ENCODE assay signal across 18 mouse cellular contexts in the genomic region with DNA sequence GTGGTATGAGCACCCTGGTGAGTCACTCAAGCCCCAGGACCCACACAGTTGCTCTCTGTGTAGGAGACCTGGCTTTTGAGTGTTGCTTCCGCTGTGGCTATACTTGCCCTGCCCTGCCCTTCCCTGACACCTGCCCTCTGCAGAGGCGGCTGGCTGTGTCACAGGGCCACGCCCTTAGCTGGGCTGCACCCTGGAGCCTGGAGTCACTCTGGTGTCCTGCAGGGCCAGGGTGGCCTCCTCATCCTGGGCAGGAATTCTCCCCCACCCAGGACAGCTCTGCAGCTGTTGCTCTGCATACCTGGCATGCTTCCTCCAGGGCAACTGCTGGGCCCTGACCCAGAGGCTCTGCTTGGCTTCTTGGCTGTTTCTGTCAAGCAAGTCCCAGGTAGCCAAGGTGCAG. TPM values are rescaled to one million over a fixed set of nuclear protein-coding genes. Genes with fewer than 3 reads are reported as not detected.
DNase-seq lines count a peak whose midpoint lies in the region; ATAC-seq and TF ChIP-seq lines count a peak whose summit lies in the region.
"Had no signal": no experiment of that assay in that cellular context is flagged by ENCODE, and none has a peak within 500 bp of the region (broad histone marks: within the 10 kb centered on the region; RNA-seq: fewer than 3 reads in every experiment).

No protein-coding gene starts in this region.

- no peak overlapping the region for H3K9ac ChIP-seq in lung, embryonic 16.5 days (ENCODE audit: low read length)
- H3K9ac ChIP-seq in kidney, embryonic 15.5 days = no peak overlapping the region
- H3K9ac ChIP-seq in stomach, postnatal 0 days (ENCODE audit: low read length) = no peak overlapping the region
- H3K9ac ChIP-seq in midbrain, embryonic 14.5 days (replicated peaks; ENCODE audit: low read length) = no peak overlapping the region
- H3K9ac ChIP-seq: hindbrain, embryonic 14.5 days had no signal

- no peak overlapping the region for H3K4me3 ChIP-seq in gastrocnemius, adult 2 months
- H3K4me3 ChIP-seq in lung, embryonic 16.5 days (ENCODE audit: low read length) = no peak overlapping the region
- no peak overlapping the region for H3K4me3 ChIP-seq in lung, adult 2 months (replicated peaks; ENCODE audit: extremely low read depth, low read depth, low read length)
- H3K4me3 ChIP-seq in kidney, embryonic 15.5 days (replicated peaks) = no peak overlapping the region
- no peak overlapping the region for H3K4me3 ChIP-seq in stomach, postnatal 0 days (ENCODE audit: low read depth, low read length)
- no peak overlapping the region for H3K4me3 ChIP-seq in midbrain, embryonic 14.5 days (replicated peaks; ENCODE audit: low read depth, low read length)

- DNase-seq in gastrocnemius, adult 2 months = peak; percentile 26
- no peak for DNase-seq in gastrocnemius, postnatal 36 days
- no peak for DNase-seq in lung, adult 2 months
- peak; percentile 33 for DNase-seq in stomach, postnatal 0 days (ENCODE audit: low spot score)
- DNase-seq in midbrain, embryonic 14.5 days = no peak
- DNase-seq: cerebellum, adult 9-10 months; heart, adult 11 months; lung, adult 18-20 months; right cerebral cortex, postnatal 14 days; thymus, postnatal 4 days had no signal

- no peak for TF ChIP-seq CTCF in gastrocnemius, adult 2 months (IDR thresholded peaks at IDR 0.05)
- TF ChIP-seq CTCF in lung, adult 2 months (IDR thresholded peaks at IDR 0.05; ENCODE audit: insufficient read depth, low read length) = no peak
- TF ChIP-seq CTCF in stomach, postnatal 0 days (IDR thresholded peaks at IDR 0.05; ENCODE audit: low read depth) = no peak

- 62% methylated on average over 3 of the region's 3 CpGs for WGBS in lung, embryonic 16.5 days
- whole genome bisulfite sequencing in lung, adult 2 months = 53% methylated on average over 3 of the region's 3 CpGs
- 40% methylated on average over 3 of the region's 3 CpGs for WGBS in kidney, embryonic 15.5 days
- 47% methylated on average over 3 of the region's 3 CpGs for WGBS in stomach, postnatal 0 days
- WGBS in midbrain, embryonic 14.5 days = 69% methylated on average over 3 of the region's 3 CpGs

- no peaks in the 10 kb centered on the region for H3K36me3 ChIP-seq in lung, embryonic 16.5 days (ENCODE audit: control insufficient read depth, insufficient read depth, low read length)
- no peaks in the 10 kb centered on the region for H3K36me3 ChIP-seq in kidney, embryonic 15.5 days
- no peaks in the 10 kb centered on the region for H3K36me3 ChIP-seq in stomach, postnatal 0 days (ENCODE audit: control insufficient read depth, insufficient read depth, low read length)
- H3K36me3 ChIP-seq in midbrain, embryonic 14.5 days (ENCODE audit: control insufficient read depth, insufficient read depth, low read length) = no peaks in the 10 kb centered on the region

- no peak overlapping the region for H3K4me2 ChIP-seq in lung, embryonic 16.5 days (ENCODE audit: low read depth, low read length)
- H3K4me2 ChIP-seq in kidney, embryonic 15.5 days = no peak overlapping the region
- H3K4me2 ChIP-seq in stomach, postnatal 0 days (replicated peaks; ENCODE audit: low read depth) = no peak overlapping the region
- H3K4me2 ChIP-seq in midbrain, embryonic 14.5 days (ENCODE audit: low read length) = no peak overlapping the region
- H3K4me2 ChIP-seq: hindbrain, embryonic 14.5 days had no signal

- H3K27me3 ChIP-seq in lung, embryonic 16.5 days (ENCODE audit: control insufficient read depth, insufficient read depth, low read depth, low read length) = no peaks in the 10 kb centered on the region
- H3K27me3 ChIP-seq in kidney, embryonic 15.5 days = no peaks in the 10 kb centered on the region
- H3K27me3 ChIP-seq in stomach, postnatal 0 days (ENCODE audit: control insufficient read depth, insufficient read depth, low read length) = no peaks in the 10 kb centered on the region
- no peaks in the 10 kb centered on the region for H3K27me3 ChIP-seq in midbrain, embryonic 14.5 days (ENCODE audit: control insufficient read depth, insufficient read depth, low read length)

- H3K4me1 ChIP-seq in lung, embryonic 16.5 days (replicated peaks; ENCODE audit: control insufficient read depth, insufficient read depth, low read length) = 0 out of 2 replicates have a peak, but pooled peaks cover 2% of the 10 kb centered on the region
- no peaks in the 10 kb centered on the region for H3K4me1 ChIP-seq in lung, adult 2 months (ENCODE audit: control insufficient read depth, insufficient read depth, low read length)
- H3K4me1 ChIP-seq in kidney, embryonic 15.5 days = peaks cover 12% of the 10 kb centered on the region
- no peaks in the 10 kb centered on the region for H3K4me1 ChIP-seq in stomach, postnatal 0 days (replicated peaks; ENCODE audit: control insufficient read depth, insufficient read depth)
- H3K4me1 ChIP-seq in midbrain, embryonic 14.5 days (ENCODE audit: control insufficient read depth, insufficient read depth, low read length) = no peaks in the 10 kb centered on the region

- H3K27ac ChIP-seq in gastrocnemius, adult 2 months = no peak overlapping the region
- H3K27ac ChIP-seq in lung, embryonic 16.5 days (ENCODE audit: low read length) = no peak overlapping the region
- H3K27ac ChIP-seq in kidney, embryonic 15.5 days = no peak overlapping the region
- no peak overlapping the region for H3K27ac ChIP-seq in stomach, postnatal 0 days (replicated peaks)
- no peak overlapping the region for H3K27ac ChIP-seq in midbrain, embryonic 14.5 days (replicated peaks; ENCODE audit: low read depth, low read length)
- H3K27ac ChIP-seq: hindbrain, embryonic 14.5 days had no signal

- no peaks in the 10 kb centered on the region for H3K9me3 ChIP-seq in lung, embryonic 16.5 days (ENCODE audit: control insufficient read depth, low read length)
- H3K9me3 ChIP-seq in kidney, embryonic 15.5 days (replicated peaks) = no peaks in the 10 kb centered on the region
- no peaks in the 10 kb centered on the region for H3K9me3 ChIP-seq in stomach, postnatal 0 days (ENCODE audit: control insufficient read depth, low read length)
- H3K9me3 ChIP-seq in midbrain, embryonic 14.5 days (ENCODE audit: control insufficient read depth, low read length) = no peaks in the 10 kb centered on the region

- no peak for TF ChIP-seq EP300 in stomach, postnatal 0 days (optimal IDR thresholded peaks at IDR 0.05)

- intact Hi-C loops in gastrocnemius, adult 2 months (cut with DNase I) = no loop called here
- intact Hi-C loops in gastrocnemius, postnatal 36 days (cut with DNase I) = no loop called here

- no peak for TF ChIP-seq POLR2A in lung, adult 2 months (IDR thresholded peaks at IDR 0.05; ENCODE audit: borderline replicate concordance, extremely low read depth, low read depth, low read length)

- ATAC-seq in lung, embryonic 16.5 days (ENCODE audit: low read depth) = 0 out of 2 replicates have a peak, but pooled peaks have one; percentile 6
- 0 out of 2 replicates have a peak, but pooled peaks have one; percentile 43 for ATAC-seq in kidney, embryonic 15.5 days (replicated peaks; ENCODE audit: low FRiP score)
- peak; percentile 72; the same call in 1 of the 2 replicates for ATAC-seq in stomach, postnatal 0 days (ENCODE audit: low FRiP score, low TSS enrichment)
- no peak for ATAC-seq in midbrain, embryonic 14.5 days (ENCODE audit: low FRiP score, low TSS enrichment)
- ATAC-seq in monocyte, adult 5-6 weeks (replicated peaks; ENCODE audit: insufficient number of reproducible peaks, low FRiP score, low TSS enrichment, poor library complexity, severe bottlenecking) = no peak
- ATAC-seq: activated CD4-positive, CD25-positive, alpha-beta regulatory T cell, adult 4 months; forebrain, embryonic 14.5 days; midbrain, embryonic 16.5 days had no signal

RNA-seq across cellular contexts. Expression of gene Sox11, which starts 48.1 kb away (rescaled TPM):
- under 1 TPM; 0.05 to 0.11 TPM for total RNA-seq in gastrocnemius, adult 2 months (2021)
- under 1 TPM; 0.10 to 0.13 TPM for total RNA-seq in gastrocnemius, postnatal 36 days (2021)
- 25.4 and 29.0 TPM in 2 replicates for polyA plus RNA-seq in lung, embryonic 16.5 days (2015; fragmentation: Nextera tagmentation; extraction: Ambion mirVana)
- polyA plus RNA-seq in lung, adult 2 months (2012; rRNA removed) = 5.4 and 5.9 TPM in 2 replicates
- polyA plus RNA-seq in kidney, embryonic 15.5 days (2015; fragmentation: Nextera tagmentation; extraction: Ambion mirVana) = 71.1 and 77.9 TPM in 2 replicates
- polyA plus RNA-seq in stomach, postnatal 0 days (2015; fragmentation: Nextera tagmentation; extraction: Ambion mirVana) = 3.3 and 3.4 TPM in 2 replicates
- polyA plus RNA-seq in midbrain, embryonic 14.5 days (2014; fragmentation: Nextera tagmentation; extraction: Ambion mirVana) = 615 and 827 TPM in 2 replicates
- total RNA-seq in monocyte, adult 5-6 weeks (2017) = not detected in 3 replicates
- total RNA-seq: neutrophil, adult 5-6 weeks had no signal

Comparison
In these comparisons a context has a peak if more than half of its experiments do, and no peak if none do; other contexts are left out.
1. DNase-seq: peak in gastrocnemius, adult 2 months (single experiment) and stomach, postnatal 0 days (single experiment); none in gastrocnemius, postnatal 36 days (0 of 2), lung, adult 2 months (single experiment) and midbrain, embryonic 14.5 days (single experiment).
2. ATAC-seq: peak in lung, embryonic 16.5 days (single experiment), kidney, embryonic 15.5 days (single experiment) and stomach, postnatal 0 days (single experiment); none in midbrain, embryonic 14.5 days (single experiment) and monocyte, adult 5-6 weeks (single experiment).